Mouse (Mus musculus) liver, embryonic 16.5 days (tissue): ENCODE data around the gene Npat. TPM values are rescaled to one million over a fixed set of nuclear protein-coding genes. Genes with fewer than 3 reads are reported as not detected.

Source experiments
- ATAC-seq: fragments of 200-750 bp; cut with Nextera tagmentation; 2 replicates; pipeline ENCODE4 v1.8.0; 2017; ENCODE audit warnings: low read depth, mild to moderate bottlenecking, moderate number of reproducible peaks, moderate library complexity
- H3K27ac ChIP-seq: fragments of 300-500 bp; sonication (generic); 2 replicates; pipeline ENCODE4 v1.5.1; 2014; ENCODE audit warnings: mild to moderate bottlenecking, low read length
- H3K27me3 ChIP-seq: fragments of 300-500 bp; sonication (generic); 2 replicates; pipeline ENCODE4 v1.6.1; 2014; ENCODE audit warnings: low read depth, low read length, mixed read lengths; ENCODE audit not compliant: control insufficient read depth, insufficient read depth
- H3K36me3 ChIP-seq: fragments of 300-500 bp; sonication (generic); 2 replicates; pipeline ENCODE4 v1.6.1; 2014; ENCODE audit warnings: mild to moderate bottlenecking; ENCODE audit not compliant: control insufficient read depth, insufficient read depth
- H3K4me1 ChIP-seq: fragments of 300-500 bp; sonication (generic); 2 replicates; pipeline ENCODE4 v1.6.1; 2014; ENCODE audit warnings: low read depth, low read length, mixed read lengths; ENCODE audit not compliant: control insufficient read depth
- H3K4me2 ChIP-seq: fragments of 300-500 bp; sonication (generic); 2 replicates; pipeline ENCODE4 v1.6.1; 2014; ENCODE audit warnings: low read depth, low read length, mixed read lengths
- H3K4me3 ChIP-seq: fragments of 300-500 bp; sonication (generic); 2 replicates; pipeline ENCODE4 v1.5.1; 2014; ENCODE audit warnings: low read depth, mild to moderate bottlenecking, low read length
- H3K9ac ChIP-seq: fragments of 300-500 bp; sonication (generic); 2 replicates; pipeline ENCODE4 v1.6.1; 2014; ENCODE audit warnings: low read depth, low read length
- H3K9me3 ChIP-seq: fragments of 300-500 bp; sonication (generic); replicated peaks from 2 replicates; pipeline ENCODE4 v1.6.1; 2016; ENCODE audit warnings: low read length; ENCODE audit not compliant: control insufficient read depth
- WGBS: fragments of 180-500 bp; shearing (Covaris S2); extraction: QIAGEN DNeasy Blood & Tissue Kit; methylation state at CpG from one replicate; pipeline ENCODE4 v1.1.7; 2014; ENCODE audit not compliant: insufficient replicate concordance; 5-methylcytosine and 5-hydroxymethylcytosine counted together
- polyA plus RNA-seq: library from polyadenylated mRNA; unstranded; fragments of >200 nt; fragmentation: Nextera tagmentation; extraction: Ambion mirVana; gene quantifications from 2 replicates; pipeline ENCODE4 v1.2.1, GENCODE M21; 2015

Gene Npat
- polyA plus RNA-seq, 1 experiment from 2014 or later = 7.6 TPM

DNA sequence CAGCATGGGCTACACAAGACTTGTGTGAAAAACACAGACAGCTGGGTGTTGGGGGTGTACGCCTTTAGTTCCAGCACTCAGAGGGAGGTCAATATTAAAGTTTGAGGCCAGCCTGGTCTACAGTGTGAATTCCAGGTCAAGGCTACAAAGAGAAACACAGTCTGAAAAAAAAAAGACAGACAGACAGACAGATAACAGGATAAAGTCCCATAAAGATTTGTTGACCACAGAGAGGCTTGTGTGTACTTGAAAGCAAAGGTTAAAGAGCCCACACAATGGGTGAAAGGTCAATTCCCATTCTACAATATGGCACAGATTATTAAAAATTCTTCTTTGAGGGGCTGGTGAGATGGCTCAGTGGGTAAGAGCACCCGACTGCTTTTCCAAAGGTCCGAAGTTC lies 70.3 kb downstream of the Npat start:
- Histone ChIP-seq H3K27ac (peak overlapping the region; percentile 45), H3K4me1 (peaks cover 22% of the 10 kb centered on the region), H3K36me3 (no peaks in the 10 kb centered on the region), H3K27me3 (no peaks in the 10 kb centered on the region), H3K9me3 (no peaks in the 10 kb centered on the region), H3K4me3 (no peak overlapping the region), H3K9ac (no peak overlapping the region), H3K4me2 (no peak overlapping the region)
- WGBS = 75% methylated on average over 3 of the region's 3 CpGs
- no peak for ATAC-seq

DNA sequence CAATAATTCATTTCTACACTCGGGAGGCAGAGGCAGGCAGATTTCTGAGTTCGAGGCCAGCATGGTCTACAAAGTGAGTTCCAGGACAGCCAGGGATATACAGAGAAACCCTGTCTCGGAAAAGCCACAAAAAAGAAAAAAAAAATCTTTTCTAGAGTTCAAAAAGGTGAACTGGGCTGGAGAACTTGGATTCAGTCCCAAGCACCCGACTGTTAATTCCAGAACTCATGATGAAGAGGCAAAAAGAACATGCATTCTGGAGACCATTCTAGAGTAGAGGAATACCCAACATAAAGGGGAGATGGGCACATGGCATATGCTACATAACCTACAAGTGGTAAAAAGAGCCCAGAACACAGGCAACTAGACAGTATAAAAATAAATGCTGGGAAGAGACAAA lies 71.0 kb downstream of the Npat start:
- Histone ChIP-seq H3K4me1 (peaks cover 21% of the 10 kb centered on the region), H3K27ac (no peak overlapping the region), H3K27me3 (no peaks in the 10 kb centered on the region), H3K36me3 (no peaks in the 10 kb centered on the region), H3K9ac (no peak overlapping the region), H3K9me3 (no peaks in the 10 kb centered on the region), H3K4me3 (no peak overlapping the region; the same call in 1 of the 2 replicates), H3K4me2 (peak overlapping the region; percentile 89)
- no peak for ATAC-seq
- 74% methylated on average over 4 of the region's 4 CpGs for WGBS

DNA sequence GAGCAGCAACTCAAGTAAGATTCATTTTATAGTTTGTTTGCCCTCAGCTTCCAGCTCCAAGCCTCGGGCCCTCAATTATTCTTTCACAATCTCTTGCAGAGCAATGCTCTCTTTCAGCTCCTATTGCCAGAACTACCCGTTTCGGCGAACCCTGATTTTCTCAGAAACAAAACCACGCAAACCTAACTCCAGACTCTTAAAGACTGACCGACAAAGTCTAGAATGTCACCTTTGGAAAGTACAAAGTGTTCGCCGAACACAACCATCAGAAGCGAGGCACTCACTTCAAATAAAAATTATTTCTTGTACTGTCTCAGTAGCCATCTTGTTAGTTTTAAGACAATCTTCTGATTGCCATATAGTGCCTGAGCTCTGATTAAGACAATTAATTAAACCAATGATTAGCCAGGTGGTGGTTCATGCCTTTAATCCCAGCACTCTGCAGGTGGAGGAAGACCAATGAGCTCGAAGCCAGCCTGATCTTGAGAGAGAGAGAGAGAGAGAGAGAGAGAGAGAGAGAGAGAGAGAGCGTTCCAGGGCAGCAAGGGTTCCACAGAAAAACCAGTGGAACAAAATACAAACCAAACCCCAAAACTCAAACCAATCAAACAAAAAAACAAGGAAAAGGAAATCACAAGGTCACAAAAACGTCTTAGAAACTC lies 72.6 kb downstream of the Npat start:
- 54% methylated on average over 12 of the region's 12 CpGs for WGBS
- Histone ChIP-seq H3K9me3 (no peaks in the 10 kb centered on the region), H3K27ac (peak overlapping the region; percentile 85), H3K36me3 (no peaks in the 10 kb centered on the region), H3K4me3 (peak overlapping the region; percentile 75), H3K9ac (peak overlapping the region; percentile 84), H3K4me1 (peaks cover 11% of the 10 kb centered on the region), H3K27me3 (no peaks in the 10 kb centered on the region), H3K4me2 (peak overlapping the region; percentile 89)
- no peak for ATAC-seq

DNA sequence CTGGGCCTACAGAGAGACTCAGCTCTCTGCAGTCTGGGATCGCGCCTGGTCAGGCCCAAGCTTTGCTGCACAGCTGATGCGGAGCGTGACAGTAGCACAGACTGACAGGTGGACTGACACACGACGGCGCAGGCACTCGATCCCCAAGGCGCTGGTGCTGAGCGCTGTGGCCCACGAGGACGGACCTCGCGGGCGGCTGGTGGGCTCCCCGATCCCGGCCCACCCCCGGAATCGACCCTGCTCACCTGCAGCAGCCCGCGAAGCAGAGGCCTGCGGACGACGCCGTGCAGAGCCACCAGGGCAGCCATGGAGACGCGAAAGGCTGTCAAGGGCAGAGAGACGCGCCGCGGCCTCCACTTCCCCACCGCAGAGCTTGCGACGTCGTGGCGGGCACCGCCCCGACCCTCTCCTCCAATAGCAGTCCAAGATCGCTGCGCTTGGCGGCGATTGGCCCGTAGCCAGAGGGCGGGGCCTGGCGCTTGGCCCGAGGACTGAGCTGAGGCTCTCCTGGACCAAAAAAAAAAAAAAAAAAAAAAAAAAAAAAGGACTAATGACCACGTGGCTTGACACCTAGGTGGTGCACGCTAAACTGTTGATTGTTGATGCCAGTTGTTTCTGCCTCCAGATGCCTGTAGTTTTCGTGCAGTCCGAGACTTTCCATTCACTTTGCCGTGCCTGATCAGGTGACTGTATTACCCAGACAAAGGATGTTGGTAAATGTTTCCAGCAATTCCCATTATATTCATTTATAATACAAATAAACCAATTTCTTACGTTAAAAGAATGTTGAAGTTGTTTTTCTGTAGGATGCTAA lies 73.3 kb downstream of the Npat start, which contains the start of gene Acat1:
Gene Acat1, minus strand, starts transcription at position 415 of the 814 bp plus-strand sequence.
- H3K4me2 ChIP-seq = peak within 1 kb of the TSS; percentile 89
- peak within 1 kb of the TSS; percentile 75 for H3K4me3 ChIP-seq
- H3K4me1 ChIP-seq = peaks cover 7% of the 10 kb centered on the region
- H3K27ac ChIP-seq = peak within 1 kb of the TSS; percentile 85
- H3K36me3 ChIP-seq = no peaks in the 10 kb centered on the region
- peak; percentile 99 for ATAC-seq
- H3K27me3 ChIP-seq = no peaks in the 10 kb centered on the region
- peak within 1 kb of the TSS; percentile 84 for H3K9ac ChIP-seq
- no peaks in the 10 kb centered on the region for H3K9me3 ChIP-seq
- WGBS = 4% methylated on average over 52 of the region's 52 CpGs

DNA sequence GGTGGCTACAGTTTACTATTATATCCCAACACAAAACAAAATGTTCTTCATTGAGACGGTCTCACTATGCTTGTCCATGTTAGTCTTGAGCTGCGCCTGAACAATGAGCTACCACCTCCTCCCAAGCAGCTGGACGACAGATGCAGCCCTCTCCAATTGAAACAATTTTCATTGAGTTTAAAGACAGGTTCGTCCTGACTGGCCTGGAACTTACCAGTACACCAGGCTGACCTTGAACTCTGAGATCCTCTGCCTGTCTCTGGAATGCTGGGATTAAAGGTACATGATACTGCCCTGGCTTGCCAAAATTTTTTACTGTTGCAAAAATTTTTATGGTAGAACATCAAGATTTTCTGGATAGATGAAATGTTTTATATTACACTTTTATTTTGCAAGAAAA lies 77.4 kb downstream of the Npat start:
- no peak overlapping the region for H3K4me2 ChIP-seq
- H3K27ac ChIP-seq = no peak overlapping the region
- WGBS = 56% methylated on average over 4 of the region's 4 CpGs
- no peak overlapping the region for H3K4me3 ChIP-seq
- H3K9me3 ChIP-seq = no peaks in the 10 kb centered on the region
- H3K27me3 ChIP-seq = no peaks in the 10 kb centered on the region
- ATAC-seq = no peak
- no peaks in the 10 kb centered on the region for H3K36me3 ChIP-seq
- H3K4me1 ChIP-seq = peaks cover 7% of the 10 kb centered on the region
- H3K9ac ChIP-seq = no peak overlapping the region

DNA sequence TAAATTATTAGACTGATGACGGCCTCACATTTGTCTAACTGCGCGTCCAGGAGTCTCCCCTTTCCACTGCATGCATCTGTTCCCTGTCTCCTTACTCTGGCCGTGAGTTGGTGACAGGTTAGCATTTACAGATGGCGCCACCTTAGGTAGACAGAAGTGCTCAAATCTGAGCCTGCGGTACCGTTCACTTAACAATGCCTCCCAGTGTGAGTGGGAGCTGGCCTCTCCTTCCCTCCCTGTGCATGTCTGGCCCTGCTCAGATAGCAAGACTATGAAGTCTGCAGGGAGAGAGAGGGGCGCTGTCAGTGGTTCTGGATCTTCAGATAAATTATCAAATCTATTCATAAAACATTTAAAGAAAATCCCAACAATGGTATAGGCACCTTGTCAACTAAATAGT lies 78.4 kb downstream of the Npat start:
- ATAC-seq = no peak
- 77% methylated on average over 8 of the region's 8 CpGs for WGBS

More for the DNA sequence above, 78.4 kb downstream of the Npat start:
- H3K4me3 ChIP-seq = no peak overlapping the region
- peaks cover 2% of the 10 kb centered on the region for H3K4me1 ChIP-seq
- H3K27me3 ChIP-seq = no peaks in the 10 kb centered on the region
- H3K9me3 ChIP-seq = no peaks in the 10 kb centered on the region
- H3K27ac ChIP-seq = no peak overlapping the region
- no peak overlapping the region for H3K9ac ChIP-seq
- no peak overlapping the region for H3K4me2 ChIP-seq
- H3K36me3 ChIP-seq = no peaks in the 10 kb centered on the region

Other genes starting within 250 kb of the Npat start
- 0.50 and 0.51 TPM in 2 replicates for gene Exph5, start 235.4 kb upstream of the Npat start, polyA plus RNA-seq
- gene Kdelc2, start 153.0 kb upstream of the Npat start, polyA plus RNA-seq = 4.1 and 4.2 TPM in 2 replicates
- 0.40 and 0.55 TPM in 2 replicates for gene 4930550C14Rik, start 134.7 kb upstream of the Npat start, polyA plus RNA-seq
- 2.7 and 3.1 TPM in 2 replicates for gene Atm, start 307 bp upstream of the Npat start, polyA plus RNA-seq
- gene Acat1, start 73.3 kb downstream of the Npat start, polyA plus RNA-seq = 138 and 148 TPM in 2 replicates
- 8.7 and 10.1 TPM in 2 replicates for gene Cul5, start 133.0 kb downstream of the Npat start, polyA plus RNA-seq
- gene Rab39, start 169.2 kb downstream of the Npat start, polyA plus RNA-seq = 0.73 and 0.76 TPM in 2 replicates
- gene Slc35f2, start 234.5 kb downstream of the Npat start, polyA plus RNA-seq = 0.30 and 0.32 TPM in 2 replicates